Mouse (Mus musculus) heart, postnatal 4 days (tissue): Measurements from ENCODE around the gene Sh3gl2. TPM values are rescaled to one million over a fixed set of nuclear protein-coding genes. Genes with fewer than 3 reads are reported as not detected.
A peak's percentile ranks its signal among the peaks of the same experiment; 100 is the strongest.

ENCODE experiments used
- DNase-seq: peaks from one replicate; pipeline ENCODE4 v3.0.0; 2021
- total RNA-seq, 2 experiments: library from RNA; stranded (reverse); gene quantifications; 2 replicates each; pipeline ENCODE4 v1.2.3; 2021

The Sh3gl2 gene
- total RNA-seq: 1 to 10 TPM; 1.1 to 1.7 TPM

DNA sequence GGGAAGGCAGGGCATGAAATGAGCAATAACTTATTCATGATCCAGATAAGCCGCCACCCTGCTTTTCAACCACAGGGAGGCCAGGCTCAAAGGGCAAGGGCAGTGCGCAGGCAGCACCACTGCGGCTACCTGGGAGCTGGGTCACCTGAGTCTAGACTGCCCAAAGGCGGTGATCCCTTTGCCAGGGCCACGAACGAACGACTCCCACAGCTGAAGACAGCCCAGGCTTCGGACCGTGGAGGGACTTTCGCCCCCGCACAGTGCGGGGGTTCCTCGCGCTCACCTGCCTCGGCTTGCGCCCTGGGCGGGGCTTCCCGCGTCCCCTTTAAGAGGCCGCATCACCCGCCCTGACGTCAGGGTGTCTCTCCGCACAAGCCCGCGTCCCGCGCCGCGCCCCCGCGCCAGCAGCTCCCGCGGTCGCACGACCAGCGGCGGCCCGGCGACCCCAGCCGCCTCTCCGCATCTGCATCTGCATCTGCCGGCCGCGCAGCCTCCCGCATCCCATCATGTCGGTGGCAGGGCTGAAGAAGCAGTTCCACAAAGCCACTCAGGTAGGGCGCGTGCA lies at the start of gene Sh3gl2:
Gene Sh3gl2 (plus strand): TSS at position 56 of the 565 bp plus-strand sequence.
- peak; percentile 22 for DNase-seq

DNA sequence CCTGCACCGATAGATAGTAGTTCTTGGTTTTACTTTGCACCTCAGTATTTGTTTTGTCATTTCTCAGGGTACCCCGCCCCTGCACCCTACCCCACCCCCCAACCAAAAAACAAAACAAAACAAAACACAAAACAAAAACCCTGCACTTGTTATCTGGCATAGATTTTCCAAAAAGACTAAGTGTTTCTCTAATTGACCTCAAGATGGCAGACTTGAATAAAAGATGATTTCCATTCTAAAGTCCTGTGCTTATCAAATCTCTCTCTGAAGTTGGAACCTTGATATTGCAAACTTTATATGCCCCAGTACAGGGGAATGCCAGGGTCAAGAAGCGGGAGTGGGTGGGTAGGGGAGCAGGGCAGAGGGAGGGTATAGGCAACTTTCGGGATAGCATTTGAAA lies 43.8 kb upstream of the Sh3gl2 start:
- DNase-seq: no peak

DNA sequence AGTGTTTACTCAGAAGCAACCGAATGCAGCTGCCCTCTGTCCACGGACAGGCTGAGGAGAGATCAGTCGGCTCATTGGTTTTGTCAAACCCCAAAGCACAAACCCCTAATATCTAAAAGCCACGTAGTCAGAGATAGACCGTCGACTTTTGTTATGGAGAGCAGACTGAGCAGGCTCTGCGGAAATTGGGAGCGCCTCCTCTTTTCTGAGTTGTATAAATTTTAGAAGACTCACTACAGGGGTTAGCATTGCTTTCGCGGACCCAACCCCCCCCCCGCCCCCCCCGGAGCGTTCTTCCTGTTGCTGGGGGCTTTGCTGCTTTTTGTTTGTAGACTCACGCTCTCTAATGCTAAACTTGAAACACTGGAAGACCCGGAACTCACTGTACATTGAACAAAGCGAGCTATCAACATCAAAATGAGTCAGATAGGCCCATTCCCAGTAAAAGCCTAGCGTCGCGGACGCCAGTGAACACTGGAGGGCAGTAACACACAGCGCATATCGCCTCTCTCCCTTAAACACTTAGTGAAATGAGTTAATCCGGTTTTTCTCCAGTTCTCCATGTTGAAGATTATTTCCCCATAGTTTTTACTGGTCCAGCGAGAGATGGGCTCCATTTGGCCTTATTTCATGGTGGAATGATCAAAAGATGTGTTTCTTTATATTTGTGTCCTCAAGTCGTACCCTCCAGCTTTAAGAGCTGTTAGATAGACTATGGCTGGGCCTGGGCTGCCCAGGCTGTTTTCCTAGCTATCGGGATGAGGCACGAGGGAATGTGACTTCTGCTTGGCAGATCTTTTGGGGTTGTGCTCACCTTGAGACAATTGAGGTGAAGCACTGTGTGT lies 42.2 kb upstream of the Sh3gl2 start:
- DNase-seq: peak; percentile 46

DNA sequence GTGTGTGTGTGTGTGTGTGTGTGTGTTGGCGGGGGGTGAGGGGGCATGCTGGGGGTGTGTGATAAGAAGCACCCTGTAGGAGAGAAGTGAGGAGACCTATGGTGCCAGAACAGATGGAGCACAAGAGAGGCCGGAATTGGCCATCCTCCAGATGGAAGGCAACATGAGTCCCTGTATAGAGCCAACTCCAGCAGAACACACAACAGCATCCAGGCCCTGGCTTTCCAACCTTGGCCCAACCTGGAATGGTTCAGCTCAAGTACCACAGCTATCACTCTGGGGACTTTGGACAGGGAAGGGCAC lies 41.7 kb upstream of the Sh3gl2 start:
- no peak for DNase-seq

- DNase-seq: no peak
Measured at GRCm38 (mm10) chr4:85168001-85168400, 36.9 kb upstream of the Sh3gl2 start.

DNA sequence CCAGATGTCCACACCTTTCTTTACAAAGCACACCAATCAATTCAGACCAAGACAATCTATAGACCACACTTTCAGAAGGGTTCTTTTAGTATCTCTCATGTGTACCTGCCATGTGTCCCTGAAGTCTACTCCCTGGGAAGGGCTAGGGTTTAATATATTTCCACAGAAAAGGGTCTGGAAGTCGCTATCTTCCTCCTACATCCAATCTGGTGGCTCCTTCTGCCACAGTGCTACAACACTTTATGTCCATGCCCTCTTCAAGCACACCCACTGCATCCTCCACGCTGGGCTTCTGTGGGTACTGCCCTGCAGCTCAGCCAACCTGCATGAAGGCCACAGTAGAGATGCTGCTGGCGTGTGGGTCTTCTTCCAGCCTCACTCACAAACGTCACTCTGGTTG lies 29.5 kb upstream of the Sh3gl2 start:
- no peak for DNase-seq

- DNase-seq: no peak
Measured at GRCm38 (mm10) chr4:85178394-85179051, 26.4 kb upstream of the Sh3gl2 start.

- no peak for DNase-seq
Measured at GRCm38 (mm10) chr4:85186011-85186410, 18.9 kb upstream of the Sh3gl2 start.

GRCm38 (mm10) chr4:85196201-85196600 lies 8.7 kb upstream of the Sh3gl2 start:
- peak; percentile 67 for DNase-seq

DNA sequence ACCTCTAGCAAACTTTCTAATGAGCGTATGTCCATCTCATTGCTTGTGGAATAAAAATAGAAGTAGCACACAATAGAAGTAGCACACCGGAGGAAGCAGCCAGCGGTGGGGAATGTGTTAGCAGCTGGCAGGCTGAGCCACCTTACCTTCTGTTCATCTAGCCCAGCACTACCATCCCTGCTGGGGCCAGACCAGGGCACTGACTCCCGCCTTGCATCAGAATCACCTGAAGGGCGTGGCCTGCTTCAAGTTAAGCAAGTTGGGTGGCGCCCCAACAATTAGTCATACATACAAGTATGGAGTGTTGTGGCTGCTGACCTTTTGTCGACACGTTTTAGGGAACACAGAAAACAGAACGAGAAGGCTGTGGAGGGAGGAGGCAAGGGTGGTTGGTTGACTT lies 6.5 kb upstream of the Sh3gl2 start:
- DNase-seq: no peak

- no peak for DNase-seq
Measured at GRCm38 (mm10) chr4:85202582-85202981, 2.3 kb upstream of the Sh3gl2 start.

- peak; percentile 14 for DNase-seq
Measured at GRCm38 (mm10) chr4:85205636-85206211, 798 bp downstream of the Sh3gl2 start.

- no peak for DNase-seq
Measured at GRCm38 (mm10) chr4:85206675-85207400, 1.9 kb downstream of the Sh3gl2 start.

DNA sequence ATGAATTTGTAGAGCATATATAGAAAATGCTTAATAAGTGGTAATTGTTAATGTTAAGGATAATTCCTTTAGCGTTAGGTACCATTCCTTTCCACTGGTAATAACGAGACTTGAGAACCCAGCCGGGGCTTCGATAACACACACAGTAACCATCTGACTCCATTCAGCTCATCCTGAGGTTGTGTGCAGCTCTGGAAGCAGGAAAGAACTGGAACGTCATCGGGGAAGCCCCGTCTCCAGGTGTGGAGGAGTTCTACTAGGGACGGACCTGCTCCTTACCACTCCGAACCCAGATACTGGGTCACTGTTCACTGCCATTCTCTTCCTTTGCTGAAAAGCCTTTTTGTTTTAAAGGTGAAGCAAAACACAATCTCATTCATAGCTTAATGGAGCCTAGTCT lies 2.6 kb downstream of the Sh3gl2 start:
- no peak for DNase-seq

DNA sequence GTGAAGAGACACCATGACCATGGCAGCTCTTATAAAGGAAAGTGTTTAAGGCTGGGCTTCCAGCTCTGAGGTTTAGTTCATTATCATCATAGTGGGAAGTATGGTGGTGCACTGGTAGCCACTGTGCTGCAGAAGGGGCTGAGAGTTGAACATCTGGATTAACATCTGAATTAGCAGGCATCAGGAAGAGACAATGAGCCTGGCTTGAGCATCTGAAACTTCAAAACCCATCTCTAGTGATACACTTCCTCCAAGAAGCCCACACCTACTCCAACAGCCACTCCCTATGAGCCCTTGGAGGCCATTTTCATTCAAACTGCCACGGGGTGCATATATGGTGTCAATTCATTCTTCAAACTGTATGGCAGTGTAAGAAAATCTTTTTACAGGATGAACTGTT lies 3.6 kb downstream of the Sh3gl2 start:
- DNase-seq: no peak

DNA sequence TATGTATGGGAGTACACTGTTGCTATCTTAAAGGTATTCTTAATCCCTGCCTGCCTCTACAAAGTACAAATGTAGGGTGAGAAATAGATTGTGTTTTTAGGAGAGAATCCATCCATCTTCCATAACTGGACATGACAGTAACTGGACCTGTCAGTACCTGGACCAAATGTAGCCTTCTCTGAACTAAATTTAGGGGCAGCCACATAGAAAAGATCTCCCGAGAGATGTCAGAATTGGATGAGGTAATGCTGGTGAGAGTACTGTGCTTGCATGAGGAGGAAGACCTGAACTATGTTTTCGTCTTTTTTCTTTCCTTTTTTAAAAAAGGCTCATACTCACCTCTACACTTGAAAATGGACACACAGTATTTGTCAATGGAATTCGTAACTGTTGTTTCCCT lies 6.0 kb downstream of the Sh3gl2 start:
- no peak for DNase-seq

- no peak for DNase-seq
Measured at GRCm38 (mm10) chr4:85217003-85217402, 12.1 kb downstream of the Sh3gl2 start.

- DNase-seq: no peak
Measured at GRCm38 (mm10) chr4:85222716-85223115, 17.8 kb downstream of the Sh3gl2 start.

GRCm38 (mm10) chr4:85226731-85227130 lies 21.8 kb downstream of the Sh3gl2 start:
- no peak for DNase-seq

- no peak for DNase-seq
Measured at GRCm38 (mm10) chr4:85227664-85228588, 23.0 kb downstream of the Sh3gl2 start.

GRCm38 (mm10) chr4:85228589-85228948 lies 23.6 kb downstream of the Sh3gl2 start:
- no peak for DNase-seq
